Mouse (Mus musculus) adrenal gland, postnatal 36 days (tissue): ENCODE measurements at regions not wholly inside any gene's neighbourhood (a gene's known extent, or its start where the extent isn't known, plus 50 kb on each side); places are given as distances from the start of the nearest gene placed in this dataset.

Experiments used
- DNase-seq, 2 experiments: peaks; one replicate each; pipeline ENCODE4 v3.0.0; 2021; ENCODE audit warnings: mixed read lengths in 1 of 2

- DNase-seq: no peak
Measured at GRCm38 (mm10) chr9:73319704-73320307, 206.6 kb downstream of the Rsl24d1 start.

- no peak for DNase-seq
Measured at GRCm38 (mm10) chr9:73331066-73331465, 217.8 kb downstream of the Rsl24d1 start.

GRCm38 (mm10) chr9:73336039-73336438 lies 222.8 kb downstream of the Rsl24d1 start:
- no peak for DNase-seq

GRCm38 (mm10) chr9:73337045-73337740 lies 224.0 kb downstream of the Rsl24d1 start:
- DNase-seq: peak in 1 of 2 experiments; percentile 2

GRCm38 (mm10) chr9:73355876-73356275 lies 242.7 kb downstream of the Rsl24d1 start:
- DNase-seq: peak in 1 of 2 experiments; percentile 18

GRCm38 (mm10) chr9:73358968-73359367 lies 245.7 kb downstream of the Rsl24d1 start:
- no peak for DNase-seq

- no peak for DNase-seq
Measured at GRCm38 (mm10) chr9:73380768-73381167, 267.5 kb downstream of the Rsl24d1 start.

GRCm38 (mm10) chr9:73392036-73392435 lies 278.8 kb downstream of the Rsl24d1 start:
- DNase-seq: no peak

GRCm38 (mm10) chr9:73413367-73413930 lies 300.2 kb downstream of the Rsl24d1 start:
- no peak for DNase-seq

- peak; percentile 29 to 33 for DNase-seq
Measured at GRCm38 (mm10) chr9:73416084-73416777, 303.0 kb downstream of the Rsl24d1 start.
